Mouse (Mus musculus): ENCODE data around the gene Ptprt.
A peak's percentile ranks its signal among the peaks of the same experiment; 100 is the strongest.

Ptprt gene

DNA sequence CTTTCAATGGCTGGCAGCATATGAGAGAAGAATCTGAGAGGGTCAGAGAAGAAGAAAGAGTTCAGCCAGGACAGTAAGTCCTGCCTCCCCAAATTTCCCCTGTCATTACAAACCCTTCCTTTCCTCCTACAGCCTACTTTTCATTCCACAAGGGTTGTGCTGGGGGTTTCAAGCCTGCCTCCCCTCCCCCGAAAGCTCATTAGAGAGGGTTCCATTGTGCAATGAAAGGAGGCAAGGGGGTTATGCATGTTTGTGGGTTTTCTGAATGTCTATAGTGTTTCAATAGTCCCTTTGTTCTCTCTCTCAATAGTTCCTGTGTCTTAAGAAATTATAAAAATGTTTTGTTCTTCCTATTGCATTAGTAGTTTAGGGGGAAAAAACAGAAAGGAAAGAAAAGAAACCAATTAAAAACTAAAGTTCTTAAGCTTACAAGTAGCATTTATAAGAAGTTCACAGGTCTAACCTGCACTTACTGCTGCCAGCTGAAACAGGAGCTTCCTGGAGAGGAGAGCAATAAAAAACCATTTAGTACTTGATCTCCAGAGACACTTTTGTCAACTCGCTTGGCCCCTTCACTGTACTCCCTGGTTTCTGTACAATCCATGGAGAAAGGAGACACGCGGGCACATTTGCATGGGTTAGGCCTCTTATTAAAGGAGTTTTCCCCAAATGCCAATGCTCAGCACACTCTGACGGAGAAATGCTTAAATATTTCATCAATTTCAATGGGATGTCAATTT is 247.7 kb downstream of the Ptprt start:
- DNase-seq (ENCODE audit: low spot score in 2 of 2) = peak in 1 of 2 experiments; percentile 23

DNA sequence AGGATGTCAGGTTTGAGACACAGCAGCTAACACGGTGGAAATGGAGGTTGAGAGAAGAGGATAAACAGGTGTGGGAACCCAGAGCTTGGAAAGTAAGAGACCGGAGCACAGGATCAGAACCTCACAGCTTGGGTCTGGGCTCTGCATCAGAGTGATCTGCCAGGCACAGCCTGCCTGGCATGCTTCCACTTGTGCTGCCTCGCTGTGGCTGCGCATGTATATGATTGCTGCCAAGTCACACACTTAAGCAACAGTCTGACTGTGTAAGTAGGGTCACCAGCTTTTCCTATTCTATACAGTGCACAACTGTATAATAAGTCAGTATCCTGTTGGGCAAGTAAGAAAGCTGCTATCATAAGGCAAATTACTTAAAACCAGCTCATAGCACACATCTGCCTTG is 249.9 kb downstream of the Ptprt start:
- DNase-seq (ENCODE audit: low spot score in 2 of 2) = peak in 1 of 2 experiments; percentile 40

DNA sequence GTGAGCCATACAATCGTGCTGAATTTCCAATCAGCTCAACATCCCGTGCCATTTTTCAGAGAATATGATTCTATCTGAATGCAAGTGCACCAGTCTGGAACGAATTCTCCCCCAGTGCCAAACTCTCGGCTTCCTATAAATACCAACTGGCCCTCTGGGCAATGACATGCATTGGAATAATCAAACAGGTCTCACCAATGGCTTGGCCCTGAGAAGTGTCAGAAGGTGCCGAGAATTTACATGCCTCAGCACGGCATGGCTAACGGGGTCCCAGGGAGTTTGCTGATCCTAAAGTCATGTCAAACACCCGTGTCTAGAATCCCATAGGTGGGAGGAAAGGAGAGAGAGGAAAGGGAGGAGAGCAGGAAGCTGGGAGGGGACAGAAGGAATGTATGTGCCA is 251.7 kb downstream of the Ptprt start:
- DNase-seq (ENCODE audit: low spot score in 2 of 2) = no peak

DNA sequence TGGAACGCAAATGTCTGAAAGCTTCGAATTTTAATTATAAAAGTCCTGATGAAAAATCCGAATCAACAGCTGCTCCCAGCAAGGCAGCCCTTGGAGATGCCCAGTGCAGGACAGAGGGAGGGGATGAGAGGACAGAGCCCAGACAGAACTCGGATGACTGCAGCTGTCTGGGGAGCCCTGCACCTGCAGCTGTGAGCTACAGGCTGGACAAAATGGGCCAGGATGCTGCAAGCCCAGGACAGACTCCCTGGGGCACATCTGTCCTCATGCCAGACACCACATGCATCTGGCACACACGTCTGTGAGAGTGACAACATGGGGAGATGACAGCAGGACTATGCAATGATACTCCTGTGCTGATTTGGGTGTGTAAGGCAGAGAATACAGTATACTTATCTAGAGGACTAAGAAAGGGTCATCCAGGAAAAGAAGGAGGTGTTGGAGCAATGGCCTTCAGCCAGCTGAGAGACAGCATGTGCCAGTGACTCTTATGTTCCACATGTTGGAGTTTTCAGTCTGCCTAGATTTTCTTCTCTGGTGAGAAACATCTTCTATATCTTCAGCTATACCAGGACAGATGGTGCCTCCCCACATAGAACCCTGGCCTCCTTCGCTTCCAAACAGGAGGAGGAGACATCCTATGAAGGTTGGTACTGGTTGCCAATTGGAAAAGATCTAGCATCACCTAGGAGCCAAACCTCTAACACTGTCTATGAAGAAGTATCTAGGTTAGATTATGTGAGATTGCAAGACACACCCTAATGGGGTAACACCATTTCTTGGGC is 259.4 kb downstream of the Ptprt start:
- peak; percentile 19 to 43 for DNase-seq (ENCODE audit: low spot score in 2 of 2)

DNA sequence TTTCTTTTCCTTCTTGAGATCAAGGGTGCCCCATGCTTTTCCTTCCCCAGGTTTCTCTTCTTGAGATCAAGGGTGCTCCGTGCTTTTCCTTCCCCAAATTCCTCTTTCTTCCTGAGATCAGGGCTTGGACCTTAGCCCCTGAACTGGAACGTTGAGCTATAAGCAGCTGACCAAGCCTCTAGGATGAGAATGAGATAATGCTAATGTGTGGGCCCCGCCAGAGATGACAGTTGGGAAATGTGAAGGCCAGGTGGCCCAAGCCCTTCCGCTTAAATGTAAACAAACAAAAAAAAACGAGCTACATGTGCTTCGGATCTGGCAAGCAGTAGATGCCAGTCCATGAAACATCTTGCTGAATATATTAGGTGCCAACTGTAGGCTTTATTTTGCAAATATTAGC is 266.3 kb downstream of the Ptprt start:
- no peak for DNase-seq (ENCODE audit: low spot score in 2 of 2)

DNA sequence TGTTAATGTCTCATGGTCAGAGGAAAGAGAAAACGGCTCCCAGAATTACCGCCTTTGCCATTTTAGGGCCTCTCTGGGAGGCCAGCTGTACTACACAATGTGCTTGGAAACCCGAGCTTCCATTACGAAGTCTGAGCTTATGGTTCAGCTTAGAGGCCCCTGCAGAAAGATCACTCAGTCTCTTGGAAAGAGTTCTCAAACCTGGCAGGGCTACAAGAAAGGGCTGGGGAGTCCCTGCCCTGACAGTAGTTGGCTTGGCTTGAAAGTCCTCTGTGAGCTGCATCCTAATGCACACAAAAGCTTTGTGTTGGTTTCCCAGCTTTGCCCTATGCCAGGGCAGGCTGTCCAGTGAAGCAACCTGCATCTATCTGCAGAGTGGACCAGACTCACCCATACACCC is 269.1 kb downstream of the Ptprt start:
- peak in 1 of 2 experiments; percentile 39 for DNase-seq (ENCODE audit: low spot score in 2 of 2)

DNA sequence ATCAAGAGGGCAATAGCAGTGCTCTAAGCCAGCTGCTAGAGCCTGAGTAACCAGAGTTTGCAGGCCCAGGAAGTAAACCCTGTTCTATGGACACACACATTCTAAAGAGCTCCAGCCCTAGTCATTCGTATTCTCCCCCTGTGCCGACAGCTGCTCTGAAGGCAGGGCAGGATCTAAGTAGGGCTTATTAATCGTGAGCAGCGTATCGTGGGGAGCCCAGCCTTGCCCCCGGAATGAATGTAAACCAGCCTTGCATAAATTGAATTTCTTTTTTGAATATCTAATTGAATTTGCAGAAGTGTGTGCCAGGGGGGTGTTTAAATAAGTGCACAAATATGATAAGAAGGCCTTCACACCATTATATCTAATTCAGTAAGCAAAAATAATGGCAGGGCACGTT is 283.6 kb downstream of the Ptprt start:
- DNase-seq (ENCODE audit: low spot score in 2 of 2) = no peak

DNA sequence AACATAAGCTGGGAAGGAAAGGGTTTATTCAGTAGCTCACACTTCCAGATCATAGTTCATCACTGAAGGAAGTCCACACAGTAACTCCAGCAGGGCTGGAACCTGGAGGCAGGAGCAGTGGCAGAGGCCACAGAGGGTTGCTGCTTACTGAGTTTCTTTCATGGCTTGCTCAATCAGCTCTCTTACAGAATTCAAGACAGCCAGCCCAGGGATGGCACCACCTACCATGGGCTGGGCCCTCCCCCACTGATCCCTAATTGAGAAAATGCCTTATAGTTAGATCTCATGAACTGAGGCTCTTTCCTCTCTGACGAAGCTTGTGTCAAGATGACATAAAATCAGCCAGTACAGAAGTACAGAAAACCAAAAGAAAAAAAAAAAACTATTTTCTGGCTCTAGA is 311.9 kb downstream of the Ptprt start:
- DNase-seq (ENCODE audit: low spot score in 2 of 2) = no peak

DNA sequence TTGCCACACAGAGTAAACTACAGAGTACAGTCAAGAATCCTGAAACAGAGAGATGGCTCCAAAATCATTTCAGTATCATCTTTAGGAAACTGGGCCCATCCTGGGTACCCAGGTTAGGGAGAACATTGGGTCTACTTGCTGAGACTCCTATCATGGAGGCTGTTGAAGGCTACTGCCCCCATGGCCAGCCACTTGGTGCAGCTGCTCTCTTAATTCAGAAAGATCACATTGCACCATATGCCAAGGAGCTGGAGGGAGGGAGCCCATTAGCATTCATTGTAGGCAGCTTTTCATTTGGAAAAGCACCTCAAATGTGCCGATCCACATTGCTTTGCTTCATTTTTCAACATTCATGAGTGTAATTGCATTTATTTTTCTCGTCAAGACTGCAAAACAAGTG is 319.1 kb downstream of the Ptprt start:
- no peak for DNase-seq (ENCODE audit: low spot score in 2 of 2)

DNA sequence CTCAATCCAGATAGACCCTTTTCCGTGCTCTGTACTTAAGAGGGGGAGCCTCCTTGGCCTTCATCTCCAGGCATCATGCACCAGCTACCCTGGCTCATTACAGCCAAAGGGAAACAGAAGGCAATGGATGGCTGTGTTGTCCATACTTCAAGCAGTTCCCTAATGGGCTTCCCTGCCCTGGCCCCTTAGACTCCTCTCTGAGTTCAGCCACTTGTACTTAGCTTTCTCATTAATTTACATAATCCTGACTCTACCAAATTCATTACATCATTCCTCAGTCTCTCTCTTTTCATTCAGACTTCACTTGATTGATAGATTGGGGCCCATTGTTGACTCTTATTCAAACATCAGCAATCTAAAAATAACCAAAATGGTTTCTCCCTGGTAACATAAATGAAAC is 320.7 kb downstream of the Ptprt start:
- no peak for DNase-seq (ENCODE audit: low spot score in 2 of 2)

DNA sequence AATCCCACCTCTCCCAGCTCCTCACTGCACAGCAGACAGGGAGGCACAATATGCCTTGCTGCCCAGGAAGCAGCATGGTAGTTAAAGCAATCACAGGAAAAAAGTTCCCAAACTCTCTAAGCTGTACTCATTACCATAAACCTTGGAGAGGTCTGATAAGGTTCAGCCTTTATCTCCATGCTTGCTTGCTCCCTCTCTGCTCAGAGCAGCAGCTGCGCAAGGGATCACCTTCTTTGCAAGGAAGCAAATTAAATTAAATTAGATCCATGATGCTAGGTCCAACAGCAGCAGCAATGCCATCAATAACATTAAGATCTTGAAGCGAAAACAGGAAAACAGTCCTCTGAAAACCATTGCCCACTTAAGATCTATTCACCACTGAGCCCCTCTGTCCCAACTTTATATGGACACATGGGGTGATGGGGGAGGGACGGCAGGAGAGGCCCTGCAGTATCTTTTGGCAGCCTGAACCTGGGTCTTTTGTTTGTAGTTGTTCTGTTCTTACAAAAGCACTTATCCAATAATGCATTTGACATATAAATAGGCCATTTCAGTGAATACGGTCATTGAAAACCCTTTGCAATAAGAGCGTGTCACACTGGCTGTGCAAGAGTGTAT is 328.8 kb downstream of the Ptprt start:
- no peak for DNase-seq (ENCODE audit: low spot score in 2 of 2)

DNA sequence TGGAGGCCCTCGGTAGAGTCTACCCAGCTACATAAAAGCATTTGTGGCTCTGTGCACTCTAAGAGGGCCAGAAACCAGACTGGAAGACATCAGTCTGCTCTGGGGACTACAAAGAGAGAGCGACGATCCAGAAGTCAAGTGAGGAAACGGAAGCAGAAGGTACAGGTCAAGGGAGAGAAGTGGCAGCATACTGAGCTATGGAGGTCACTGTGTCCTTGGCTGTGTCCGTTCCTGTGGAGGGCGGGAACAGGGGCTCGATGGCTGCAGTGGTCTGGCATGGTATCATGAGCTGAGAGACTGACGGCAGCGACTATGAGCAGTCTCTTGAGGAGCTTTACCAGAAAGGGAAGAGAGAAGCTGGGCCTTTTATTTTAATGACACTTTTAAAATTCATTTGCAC is 331.5 kb downstream of the Ptprt start:
- no peak for DNase-seq (ENCODE audit: low spot score in 2 of 2)

DNA sequence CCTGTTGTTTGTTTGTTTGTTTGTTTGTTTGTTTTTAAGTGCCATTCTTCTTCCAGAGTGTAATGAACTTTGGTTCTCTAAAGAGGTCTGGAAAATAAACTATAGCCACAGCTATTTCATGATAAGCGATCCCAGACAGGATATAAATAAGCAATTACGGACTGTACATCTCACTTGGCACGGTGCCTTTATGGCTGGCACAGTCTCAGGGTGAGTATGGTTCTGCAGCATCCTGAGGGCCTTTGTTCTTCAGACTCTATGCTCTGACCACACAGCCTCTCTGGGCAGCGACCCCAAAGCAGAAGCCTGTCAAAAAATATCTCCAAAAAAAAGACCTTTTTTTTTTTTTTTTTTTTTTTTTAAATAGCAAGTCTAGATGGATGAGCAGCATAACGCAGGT is 338.5 kb downstream of the Ptprt start:
- DNase-seq (ENCODE audit: low spot score in 2 of 2) = no peak

DNA sequence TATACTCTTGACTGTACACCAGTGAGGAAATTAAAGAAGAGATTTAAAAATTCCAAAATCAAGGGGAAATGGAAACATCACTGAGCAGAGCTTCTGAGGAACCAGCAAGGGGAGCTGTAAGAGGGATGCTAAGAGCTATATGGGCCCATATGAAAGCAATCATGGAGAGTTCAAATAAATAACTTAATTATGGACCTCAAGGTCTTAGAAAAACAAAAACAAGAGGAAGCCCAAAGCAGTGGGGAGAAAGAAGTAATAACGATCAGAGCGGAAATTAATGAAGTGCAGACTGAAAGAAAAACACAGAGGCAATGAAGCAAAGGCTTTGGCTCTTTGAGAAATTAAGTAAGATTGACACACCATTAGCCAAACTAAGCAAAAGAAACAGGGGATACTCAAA is 353.0 kb downstream of the Ptprt start:
- DNase-seq (ENCODE audit: low spot score in 2 of 2) = no peak

DNA sequence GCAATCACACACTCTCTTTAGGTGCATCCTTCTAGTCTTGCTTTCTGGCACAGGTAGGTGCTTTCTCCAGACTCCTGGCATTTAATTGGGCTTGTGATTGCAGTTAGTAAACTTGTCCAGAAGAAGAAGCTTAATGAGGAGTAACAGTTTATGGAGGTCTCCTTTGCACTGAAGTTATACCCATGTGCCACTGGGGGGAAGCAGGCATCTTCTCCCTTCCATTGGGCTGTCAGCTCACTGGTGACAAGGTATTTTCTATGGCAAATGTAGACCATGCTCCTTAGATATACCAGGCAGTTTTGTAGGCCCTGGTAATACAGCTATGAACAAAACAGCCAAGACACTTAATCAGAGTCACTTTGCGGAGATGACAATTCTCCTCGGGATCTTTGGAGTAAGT is 366.9 kb downstream of the Ptprt start:
- no peak for DNase-seq (ENCODE audit: low spot score in 2 of 2)

DNA sequence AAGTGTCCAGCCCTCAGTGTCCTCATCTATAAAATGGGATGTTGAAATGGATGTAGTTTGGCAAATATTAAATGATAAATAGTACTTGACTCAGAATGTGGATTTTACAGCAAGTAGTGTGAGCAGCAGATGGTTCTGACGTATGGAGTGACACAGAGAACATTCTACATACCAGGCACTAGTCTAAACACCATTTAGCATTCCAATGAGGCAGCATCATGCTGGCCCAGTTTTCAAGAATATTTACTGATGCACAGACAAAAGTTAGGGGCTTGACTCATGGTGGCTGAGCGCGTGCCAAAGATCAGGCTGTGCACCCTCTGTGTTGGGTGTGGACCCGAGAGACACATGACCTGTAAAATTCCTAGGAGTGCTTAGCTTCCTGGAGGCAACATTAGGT is 378.3 kb downstream of the Ptprt start:
- no peak for DNase-seq (ENCODE audit: low spot score in 2 of 2)

DNA sequence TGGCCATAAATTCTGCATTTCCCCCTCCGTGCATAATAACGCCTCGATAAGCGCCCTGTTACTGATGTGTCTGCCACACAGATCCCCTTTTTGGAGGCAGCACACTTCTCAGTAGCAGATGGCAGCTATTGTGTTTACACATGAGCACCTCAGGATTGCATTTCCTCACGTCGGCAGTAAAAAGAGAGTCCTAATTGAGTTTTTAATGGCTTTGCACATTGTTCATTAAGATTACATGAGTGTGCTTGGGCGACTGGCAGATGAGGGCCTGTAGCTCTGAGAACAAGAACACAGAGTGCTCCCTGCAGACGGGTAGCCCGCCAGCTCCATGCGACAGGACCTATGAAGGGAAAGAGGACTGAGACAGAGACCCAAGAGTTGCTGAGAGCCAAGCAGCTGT is 378.8 kb downstream of the Ptprt start:
- DNase-seq (ENCODE audit: low spot score in 2 of 2) = no peak

DNA sequence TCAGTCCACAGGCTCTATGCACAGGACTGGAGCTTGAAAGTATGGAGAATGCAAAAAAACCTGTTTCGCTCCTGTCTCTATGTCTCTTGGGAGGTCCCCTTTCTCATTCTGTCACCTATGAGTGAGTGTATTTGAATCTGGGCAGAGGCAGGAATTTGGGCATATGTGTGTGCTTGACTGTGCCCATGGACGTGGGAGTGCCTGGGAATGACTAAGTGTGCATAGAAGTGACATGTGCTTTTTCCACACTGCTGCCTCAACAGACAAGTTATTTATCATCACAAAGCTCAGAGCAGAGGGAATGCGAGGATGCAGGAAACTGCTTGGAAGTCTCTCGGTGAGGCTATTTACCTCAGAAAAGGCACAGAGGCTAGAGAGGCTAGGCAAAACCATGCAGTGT is 387.1 kb downstream of the Ptprt start:
- DNase-seq (ENCODE audit: low spot score in 2 of 2) = peak in 1 of 2 experiments; percentile 57

DNA sequence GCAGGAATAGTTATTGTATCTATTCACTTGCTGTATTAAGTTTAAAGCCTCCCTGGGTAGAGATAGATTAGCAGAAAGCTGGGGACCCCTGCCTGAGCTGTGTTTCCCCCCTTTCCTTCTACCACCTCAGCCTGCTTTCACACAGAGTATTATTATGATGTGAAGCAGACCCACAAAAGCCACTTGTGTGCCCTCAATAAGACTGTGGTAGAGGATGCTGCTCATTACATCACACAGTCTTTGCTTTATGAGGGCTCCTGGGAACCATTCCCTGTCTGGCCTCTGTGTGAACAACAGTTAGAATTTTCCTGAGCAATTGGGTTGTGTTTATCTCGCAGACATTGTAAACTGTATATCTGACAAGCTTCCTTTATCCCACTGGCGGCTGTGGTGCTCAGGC is 409.7 kb downstream of the Ptprt start:
- DNase-seq (ENCODE audit: low spot score in 2 of 2) = no peak

DNA sequence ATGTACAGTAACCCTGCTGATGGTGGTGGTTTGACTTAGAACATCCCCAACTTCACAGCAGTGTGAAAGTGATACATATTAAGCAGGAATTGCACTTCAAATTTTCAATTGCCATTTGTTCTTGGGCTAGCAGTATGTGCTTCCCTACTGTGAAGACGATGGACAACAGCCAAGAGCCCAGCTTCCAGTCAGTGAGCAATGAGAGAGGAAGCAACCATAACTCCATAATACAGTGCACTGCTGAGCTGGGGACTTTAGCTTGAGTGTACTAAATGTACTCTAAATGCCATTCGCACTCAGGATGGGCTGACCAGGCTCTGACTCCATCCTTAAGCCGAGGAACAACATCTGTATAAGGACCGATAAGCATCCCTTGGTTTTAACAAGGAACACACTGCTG is 412.7 kb downstream of the Ptprt start:
- no peak for DNase-seq (ENCODE audit: low spot score in 2 of 2)

DNA sequence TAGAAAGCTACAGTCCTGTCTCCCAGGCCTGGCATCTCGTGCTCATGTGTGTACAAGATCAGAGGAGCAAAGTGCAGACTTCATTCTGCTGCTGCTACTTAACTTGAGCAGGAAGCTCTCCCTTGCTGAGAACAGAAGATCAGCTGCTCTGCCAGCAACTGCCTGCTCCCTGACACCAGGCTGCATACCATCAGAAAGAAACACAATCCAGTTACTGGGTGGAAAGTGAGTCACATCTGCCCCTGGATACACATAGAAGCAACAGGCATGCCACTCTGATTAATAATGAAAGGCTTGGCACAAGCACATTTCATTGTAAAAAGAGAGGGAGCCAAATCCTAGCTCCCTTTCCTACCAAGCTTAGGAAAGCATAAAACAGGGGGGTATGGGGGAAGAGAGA is 438.5 kb downstream of the Ptprt start:
- DNase-seq (ENCODE audit: low spot score in 2 of 2) = no peak

DNA sequence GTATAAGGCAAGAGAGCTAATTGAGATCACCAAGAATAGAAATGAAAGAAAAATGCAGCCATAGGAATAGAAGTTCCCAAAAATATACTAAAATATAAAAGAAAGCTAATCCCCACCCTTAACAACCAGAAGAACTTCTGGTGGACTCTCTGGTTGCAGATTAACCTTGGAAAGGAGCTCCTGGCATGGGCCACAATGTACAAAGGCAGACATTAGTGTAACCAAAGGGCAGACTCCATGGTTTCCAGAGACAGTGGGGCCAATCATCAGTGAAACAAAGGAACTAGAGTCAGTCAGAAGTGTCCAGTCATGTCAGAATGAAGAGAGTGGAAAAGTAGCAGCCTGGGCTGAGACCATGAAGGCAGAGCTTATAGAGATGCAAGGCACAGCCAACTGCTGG is 440.4 kb downstream of the Ptprt start:
- DNase-seq (ENCODE audit: low spot score in 2 of 2) = no peak

DNA sequence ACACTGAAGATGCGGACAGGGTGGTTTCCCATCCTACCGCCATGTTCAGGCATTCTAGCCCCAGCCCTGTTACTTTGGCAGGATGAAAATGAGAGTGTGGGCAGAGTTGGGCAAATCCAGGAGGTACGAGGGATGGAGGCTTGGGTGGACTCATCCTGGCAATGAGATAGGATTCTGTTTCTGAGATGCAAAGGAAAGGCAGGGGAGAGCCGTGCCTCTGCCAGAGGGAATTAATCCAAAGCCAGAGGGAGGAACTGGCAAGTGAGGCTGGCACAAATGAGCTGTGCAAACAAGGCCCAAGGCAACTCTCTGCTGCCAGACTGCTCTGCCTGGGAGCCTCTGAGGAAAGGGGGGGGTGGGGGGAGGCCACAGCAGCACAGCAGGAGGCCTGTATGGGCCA is 441.4 kb downstream of the Ptprt start:
- DNase-seq (ENCODE audit: low spot score in 2 of 2) = peak; percentile 61 to 77

All from left cerebral cortex, adult 9 months (tissue).